Mouse (Mus musculus) embryonic facial prominence, embryonic 11.5 days (tissue): ENCODE data around the gene Sptlc3. TPM values are rescaled to one million over a fixed set of nuclear protein-coding genes. Genes with fewer than 3 reads are reported as not detected.

ENCODE experiments used
- polyA plus RNA-seq: library from polyadenylated mRNA; unstranded; fragments of >200 nt; fragmentation: Nextera tagmentation; extraction: Ambion mirVana; gene quantifications from 2 replicates; pipeline ENCODE4 v1.2.1, GENCODE M21; 2014

Sptlc3 gene
- polyA plus RNA-seq, 1 experiment from 2014 or later, result 0.60 TPM

Other genes with a start within 250 kb of the Sptlc3 start
- gene Ism1, start 184.3 kb downstream of the Sptlc3 start, polyA plus RNA-seq, result 1.8 and 1.9 TPM in 2 replicates